Mouse (Mus musculus) heart, adult 2 months (tissue): ENCODE results near the gene Hist1h2bh.

Experiments
- CTCF ChIP-seq: fragments of 200-600 bp; IDR thresholded peaks from 2 replicates; pipeline ENCODE4 v1.8.1; 2022; ENCODE audit warnings: antibody characterized with exemption, mild to moderate bottlenecking, moderate library complexity
- EP300 ChIP-seq: fragments of 200-500 bp; IDR thresholded peaks from 2 replicates; pipeline ENCODE4 v1.6.1; 2011; ENCODE audit warnings: low read depth, low read length, control low read depth; ENCODE audit not compliant: insufficient read depth

DNA sequence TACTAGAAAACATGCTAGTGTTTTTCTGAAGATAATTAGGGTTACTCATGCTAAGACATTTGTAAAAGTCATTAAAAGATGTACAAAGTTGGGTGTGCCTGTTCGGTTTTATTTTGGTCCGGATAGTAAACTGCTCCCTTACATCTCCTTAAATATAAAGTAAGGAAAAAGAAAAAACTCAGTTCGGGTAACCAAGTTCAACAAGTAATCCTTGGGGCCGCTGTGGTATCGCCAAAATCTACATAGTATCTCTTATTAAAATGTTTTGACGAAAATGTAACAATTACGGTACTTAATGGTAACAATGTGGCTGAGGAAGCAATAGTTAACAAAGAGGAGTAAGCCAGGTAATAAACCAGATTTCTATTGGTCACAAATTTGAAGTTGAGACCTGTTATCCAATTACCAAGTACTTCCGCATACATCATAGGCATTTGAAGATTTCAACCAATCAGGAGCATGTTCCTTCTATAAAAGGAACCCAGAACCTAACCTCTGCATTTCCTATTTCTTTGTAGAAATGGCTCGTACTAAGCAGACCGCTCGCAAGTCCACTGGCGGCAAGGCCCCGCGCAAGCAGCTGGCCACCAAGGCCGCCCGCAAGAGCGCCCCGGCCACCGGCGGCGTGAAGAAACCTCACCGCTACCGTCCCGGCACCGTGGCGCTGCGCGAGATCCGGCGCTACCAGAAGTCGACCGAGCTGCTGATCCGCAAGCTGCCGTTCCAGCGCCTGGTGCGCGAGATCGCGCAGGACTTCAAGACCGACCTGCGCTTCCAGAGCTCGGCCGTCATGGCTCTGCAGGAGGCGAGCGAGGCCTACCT is 984 bp upstream of the Hist1h2bh start, which contains the start of gene Hist1h3f:
- TF ChIP-seq CTCF (no peak), EP300 (no peak)
